Mouse (Mus musculus) adrenal gland, adult 2 months (tissue): ENCODE data around the gene Arap1. TPM values are rescaled to one million over a fixed set of nuclear protein-coding genes. Genes with fewer than 3 reads are reported as not detected.

Source experiments
- DNase-seq: peaks from one replicate; pipeline ENCODE4 v3.0.0; 2021
- polyA plus RNA-seq: library from polyadenylated mRNA; depleted of rRNA; stranded (reverse); fragments of >200 nt; gene quantifications from 2 replicates; pipeline ENCODE4 v1.2.3, GENCODE M21; 2012
- total RNA-seq, 2 experiments: library from RNA; stranded (reverse); gene quantifications; 2 replicates each; pipeline ENCODE4 v1.2.3; 2021

The Arap1 gene
- total and polyA plus RNA-seq, 3 experiments = 31.2 to 58.4 (median 49.8) TPM

- no peak for DNase-seq
These were observed 46.7 kb downstream of the Arap1 start for GRCm38 (mm10) chr7:101394569-101394968.

- DNase-seq = no peak
These were observed 47.6 kb downstream of the Arap1 start for GRCm38 (mm10) chr7:101395471-101395870.

DNA sequence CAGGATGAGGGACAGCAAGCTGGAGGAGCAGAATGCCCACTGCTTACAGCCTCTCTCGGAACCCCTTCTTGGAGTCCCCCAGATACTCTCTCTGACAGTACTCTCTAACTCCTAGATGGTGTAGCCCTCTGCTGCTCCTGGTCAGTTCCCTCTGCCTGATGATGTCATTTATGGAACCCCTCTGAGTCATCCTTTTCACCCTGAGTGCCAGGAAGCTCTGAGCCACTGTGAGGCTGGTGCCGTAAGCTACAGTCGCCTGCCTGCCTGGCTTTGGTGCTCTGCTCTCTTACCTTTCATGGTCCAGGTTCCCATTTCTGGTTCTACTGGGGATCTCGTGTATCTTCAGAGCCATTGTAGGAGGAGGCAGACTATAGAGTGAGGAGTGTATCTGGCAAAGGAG, 49.3 kb downstream of the Arap1 start:
- DNase-seq = peak; percentile 65

- DNase-seq = no peak
These were observed 53.6 kb downstream of the Arap1 start for GRCm38 (mm10) chr7:101401510-101401909.

GRCm38 (mm10) chr7:101403831-101404230, 56.0 kb downstream of the Arap1 start:
- no peak for DNase-seq

DNA sequence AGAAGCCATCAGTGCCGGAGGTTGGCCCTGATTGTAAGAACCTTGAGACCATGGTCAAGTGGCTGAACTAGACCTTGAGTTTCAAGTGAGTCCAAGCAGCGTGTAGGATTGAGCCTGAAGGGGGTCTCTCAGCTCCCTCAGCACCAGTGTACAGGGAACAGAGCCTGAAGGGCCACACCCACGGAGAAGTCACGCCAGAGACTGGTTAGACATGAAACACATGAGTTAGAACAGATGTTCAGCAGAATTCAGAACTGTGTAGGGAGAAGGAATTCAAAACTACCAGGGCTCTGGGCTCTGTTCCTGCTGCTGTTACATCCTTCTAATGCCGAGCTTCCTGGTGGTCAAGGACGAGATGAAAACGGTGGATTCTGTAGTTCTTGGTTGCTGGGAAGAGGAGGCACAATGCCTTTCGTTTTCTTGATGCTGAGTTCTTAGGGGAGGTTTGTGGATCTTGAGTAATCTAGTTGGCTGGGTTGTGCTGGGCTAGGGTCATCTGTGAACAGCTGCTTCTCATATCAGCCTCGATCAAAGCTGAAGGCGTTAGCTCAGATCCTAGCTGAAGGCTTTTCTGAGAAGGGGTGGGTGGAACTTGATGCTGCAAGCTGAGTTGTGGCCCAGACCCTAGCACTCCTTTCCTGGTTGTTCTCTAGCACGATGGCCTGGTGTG, 62.5 kb downstream of the Arap1 start, which contains the start of gene Gm45837:
TSS of gene Gm45837 (plus strand) at position 620 of the 670 bp plus-strand sequence.
- DNase-seq = no peak

DNA sequence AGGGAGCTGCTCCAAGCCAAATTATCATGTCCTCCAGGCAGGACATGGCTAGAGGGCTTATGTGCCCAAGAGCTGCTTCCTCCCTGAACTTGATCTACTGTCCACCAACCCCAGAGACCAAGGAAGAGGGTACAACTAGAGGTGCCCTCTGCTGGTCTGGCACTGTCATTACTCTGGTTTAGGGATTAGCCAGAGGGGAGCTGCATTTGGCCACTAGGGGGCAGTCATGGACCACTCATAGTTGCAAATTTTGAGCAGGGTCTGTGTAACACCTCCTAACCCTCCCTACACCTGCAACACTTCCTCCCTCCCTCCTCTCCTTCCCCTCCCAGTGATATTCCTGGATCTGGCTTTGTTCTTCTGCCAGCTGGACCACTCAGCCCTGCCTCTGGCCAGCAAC, 64.9 kb downstream of the Arap1 start:
- DNase-seq = peak; percentile 76

DNA sequence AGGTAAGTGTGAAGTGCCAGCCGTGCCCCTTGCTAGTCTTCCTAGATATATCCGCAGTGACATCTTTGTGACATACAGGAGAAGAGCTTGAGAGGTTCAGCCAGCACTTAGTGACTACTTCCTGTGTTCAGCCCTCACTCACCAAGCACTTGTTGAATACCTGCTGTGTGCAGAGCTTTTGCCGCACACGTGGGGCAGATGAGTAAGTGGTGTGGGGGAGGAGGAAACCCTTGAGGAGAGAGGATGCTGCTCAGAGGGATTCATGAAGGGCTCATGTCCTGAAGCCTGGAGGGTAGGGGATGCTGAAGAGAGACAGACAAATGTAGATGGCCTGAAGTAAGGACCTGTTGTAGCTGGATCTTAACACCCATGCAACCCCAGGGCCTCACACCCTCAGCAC, 66.3 kb downstream of the Arap1 start:
- no peak for DNase-seq

- DNase-seq = peak; percentile 33
These were observed 67.0 kb downstream of the Arap1 start for GRCm38 (mm10) chr7:101414661-101415511.

GRCm38 (mm10) chr7:101415512-101416100, 67.7 kb downstream of the Arap1 start:
- no peak for DNase-seq

- no peak for DNase-seq
These were observed 68.5 kb downstream of the Arap1 start for GRCm38 (mm10) chr7:101416391-101416790.

DNA sequence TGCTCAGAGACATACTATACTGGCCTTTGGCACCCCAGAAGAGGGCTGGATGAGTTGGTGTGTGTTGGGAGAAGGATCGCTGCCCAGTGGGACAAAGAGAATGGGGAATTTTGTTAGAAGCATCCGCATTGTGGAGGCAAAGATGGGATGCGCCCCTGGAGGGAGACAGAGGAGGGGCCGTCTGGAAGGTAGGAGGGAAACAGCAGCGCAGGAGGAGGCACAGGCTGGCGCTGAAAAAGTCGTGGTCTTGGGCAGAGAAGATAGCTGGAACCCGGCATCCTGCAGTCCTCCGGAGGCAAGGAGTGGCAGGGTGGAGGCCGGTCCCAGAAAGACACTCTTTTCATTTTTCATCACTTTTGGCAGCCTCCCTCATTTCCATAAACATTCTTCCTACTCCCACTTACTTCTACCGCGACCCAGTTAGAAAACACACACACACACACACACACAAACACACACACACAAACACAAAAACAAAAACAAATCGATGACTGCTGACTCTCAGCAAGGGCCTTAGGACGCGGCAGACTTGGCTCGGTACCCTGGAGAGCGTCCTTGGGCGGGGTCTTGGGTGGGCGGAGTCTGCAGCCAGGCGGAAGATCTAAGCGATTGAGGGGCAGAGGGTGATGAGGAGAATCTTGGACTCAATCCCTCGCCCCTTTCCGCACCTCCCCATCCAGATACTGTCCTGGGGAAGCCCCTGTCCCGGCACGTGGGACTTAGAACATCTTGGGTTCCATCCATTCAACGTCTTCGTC, 71.3 kb downstream of the Arap1 start:
- DNase-seq = no peak

GRCm38 (mm10) chr7:101421529-101421928, 73.7 kb downstream of the Arap1 start, which contains the start of gene Pde2a:
Gene Pde2a (plus strand): TSS chr7:101421691.
- DNase-seq = no peak

DNA sequence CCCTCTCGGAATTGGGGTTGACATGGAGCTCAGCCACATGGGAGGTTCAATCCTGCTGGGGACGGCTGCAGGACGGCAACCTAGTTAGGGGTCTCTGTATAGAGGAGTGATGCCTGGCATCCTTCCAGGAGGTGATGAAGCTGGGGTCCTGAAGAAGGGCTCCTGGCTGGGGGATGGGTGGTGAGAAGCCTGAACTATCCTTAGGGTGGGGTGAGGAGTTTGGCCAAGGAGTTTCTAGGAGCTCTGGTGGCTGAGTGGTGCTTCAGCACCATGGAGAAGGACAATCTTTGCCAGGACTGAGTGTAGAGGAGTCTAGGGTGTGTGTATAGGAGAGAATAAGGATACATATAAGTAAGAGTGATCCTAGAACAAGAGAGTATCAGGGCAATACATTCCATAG, 74.2 kb downstream of the Arap1 start:
- DNase-seq = no peak

DNA sequence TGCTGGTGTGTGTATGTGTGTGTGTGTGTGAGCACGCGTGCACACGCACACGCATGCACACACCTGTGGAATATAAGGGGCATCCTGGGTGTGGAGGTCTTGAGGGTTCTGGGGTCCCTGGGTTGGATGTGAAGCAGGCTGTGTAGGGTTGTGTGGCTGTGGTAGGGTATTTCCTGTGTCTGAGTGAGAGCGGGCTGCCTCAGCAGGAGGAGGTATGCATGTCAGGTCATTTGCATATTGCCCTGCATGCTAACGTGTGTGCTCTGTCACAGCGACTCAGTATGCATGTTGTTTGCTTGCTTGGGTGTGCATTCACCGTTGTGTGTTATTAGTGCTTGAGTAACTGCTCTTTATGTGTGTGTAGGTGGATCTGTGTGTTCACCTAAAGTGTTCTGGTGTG, 74.8 kb downstream of the Arap1 start:
- DNase-seq = no peak

GRCm38 (mm10) chr7:101423970-101424369, 76.1 kb downstream of the Arap1 start:
- no peak for DNase-seq

- no peak for DNase-seq
These were observed 78.8 kb downstream of the Arap1 start for GRCm38 (mm10) chr7:101426692-101427091.

- peak; percentile 49 for DNase-seq
These were observed 79.9 kb downstream of the Arap1 start for GRCm38 (mm10) chr7:101427736-101428135.

GRCm38 (mm10) chr7:101435038-101435437, 87.2 kb downstream of the Arap1 start:
- no peak for DNase-seq

DNA sequence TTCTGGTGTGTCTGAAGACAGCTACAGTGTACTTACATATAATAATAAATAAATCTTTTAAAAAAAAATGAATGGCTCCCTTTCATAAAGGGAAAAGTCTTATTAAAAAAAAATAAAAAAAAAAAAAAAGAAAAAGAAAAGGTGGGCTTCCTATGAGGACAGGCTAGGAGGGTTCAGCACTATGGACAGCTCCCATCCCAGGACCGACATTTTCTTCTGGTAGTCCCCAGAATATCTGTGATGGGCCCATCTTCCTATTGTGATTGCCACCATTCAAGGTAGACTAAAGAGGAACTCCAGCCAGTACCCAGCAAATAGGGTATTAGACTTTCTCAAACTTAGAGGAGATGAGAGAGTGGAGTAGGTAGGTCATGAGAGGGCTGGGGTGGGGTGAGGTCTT, 90.0 kb downstream of the Arap1 start:
- DNase-seq = no peak

GRCm38 (mm10) chr7:101443093-101443492, 95.2 kb downstream of the Arap1 start:
- DNase-seq = no peak

DNA sequence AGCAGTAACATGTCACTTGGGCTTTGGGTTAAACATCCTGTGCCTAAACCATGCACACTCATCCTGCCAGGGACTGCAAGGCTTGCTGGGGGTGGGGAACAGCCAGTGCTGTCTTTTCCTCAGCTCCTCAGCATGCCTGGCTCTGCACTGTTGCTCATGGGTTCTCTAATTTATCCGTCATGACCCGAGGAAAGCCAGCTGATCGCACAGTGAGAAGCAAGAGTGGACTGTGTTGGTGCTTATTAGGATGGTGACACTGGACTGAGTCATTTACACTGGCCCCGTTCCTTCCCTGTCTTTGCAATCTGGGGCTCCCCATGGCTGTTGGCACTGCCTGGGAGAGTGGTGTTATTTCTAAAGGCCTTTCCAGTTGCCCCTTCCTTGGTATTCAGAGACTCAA, 96.3 kb downstream of the Arap1 start:
- no peak for DNase-seq
